Mouse (Mus musculus) lung, embryonic 14.5 days (tissue): ENCODE measurements around the gene Alkbh1. TPM values are rescaled to one million over a fixed set of nuclear protein-coding genes. Genes with fewer than 3 reads are reported as not detected.
A peak's percentile ranks its signal among the peaks of the same experiment; 100 is the strongest.
"Not testable (repeated sequence)": the region's sequence is repeated elsewhere in the genome, so short reads cannot be mapped to it uniquely, and the experiment has no call there.

Source experiments
- ATAC-seq: fragments of 200-750 bp; cut with Nextera tagmentation; 2 replicates; pipeline ENCODE4 v1.8.0; 2017; ENCODE audit warnings: mild to moderate bottlenecking, moderate TSS enrichment, moderate library complexity; ENCODE audit not compliant: insufficient read depth
- DNase-seq: peaks from one replicate; pipeline ENCODE4 v3.0.0-alpha.2; 2015
- H3K27ac ChIP-seq: fragments of 300-500 bp; sonication (generic); 2 replicates; pipeline ENCODE4 v1.5.1; 2014; ENCODE audit warnings: low read depth, mild to moderate bottlenecking, moderate library complexity
- H3K27me3 ChIP-seq: fragments of 300-500 bp; sonication (generic); 2 replicates; pipeline ENCODE4 v1.6.1; 2014; ENCODE audit warnings: low read length, control low read depth; ENCODE audit not compliant: insufficient read depth
- H3K36me3 ChIP-seq: fragments of 300-500 bp; sonication (generic); 2 replicates; pipeline ENCODE4 v1.6.1; 2014; ENCODE audit warnings: control low read depth; ENCODE audit not compliant: insufficient read depth
- H3K4me1 ChIP-seq: fragments of 300-500 bp; sonication (generic); 2 replicates; pipeline ENCODE4 v1.6.1; 2014; ENCODE audit warnings: antibody characterized with exemption, control low read depth; ENCODE audit not compliant: insufficient read depth
- H3K4me2 ChIP-seq: fragments of 300-500 bp; sonication (generic); 2 replicates; pipeline ENCODE4 v1.6.1; 2014; ENCODE audit warnings: mild to moderate bottlenecking
- H3K4me3 ChIP-seq: fragments of 300-500 bp; sonication (generic); 2 replicates; pipeline ENCODE4 v1.5.1; 2014; ENCODE audit warnings: low read depth, low read length
- H3K9ac ChIP-seq: fragments of 300-500 bp; sonication (generic); 2 replicates; pipeline ENCODE4 v1.6.1; 2014
- H3K9me3 ChIP-seq: fragments of 300-500 bp; sonication (generic); 2 replicates; pipeline ENCODE4 v1.6.1; 2016; ENCODE audit warnings: low read depth, low read length, control low read depth
- CTCF ChIP-seq: IDR thresholded peaks from 2 replicates; pipeline ENCODE4 v1.5.1; 2016; ENCODE audit warnings: antibody characterized with exemption, low read depth
- WGBS: fragments of 180-500 bp; shearing (Covaris S2); extraction: QIAGEN DNeasy Blood & Tissue Kit; methylation state at CpG from one replicate; pipeline ENCODE4 v1.1.7; 2014; 5-methylcytosine and 5-hydroxymethylcytosine counted together
- polyA plus RNA-seq: library from polyadenylated mRNA; unstranded; fragments of >200 nt; fragmentation: Nextera tagmentation; extraction: Ambion mirVana; gene quantifications from 2 replicates; pipeline ENCODE4 v1.2.1, GENCODE M21; 2014

Gene Alkbh1
- 49.8 and 62.9 TPM in 2 replicates for polyA plus RNA-seq

- H3K36me3 ChIP-seq: peaks cover 55% of the 10 kb centered on the region
- H3K27ac ChIP-seq: peak within 1 kb of the TSS; percentile 90
- H3K4me1 ChIP-seq: 0 out of 2 replicates have a peak, but pooled peaks cover 5% of the 10 kb centered on the region
- DNase-seq: peak; percentile 97
- H3K4me2 ChIP-seq: peak within 1 kb of the TSS; percentile 75
- no peaks in the 10 kb centered on the region for H3K27me3 ChIP-seq
- ATAC-seq: peak; percentile 96
- H3K9me3 ChIP-seq: no peaks in the 10 kb centered on the region
- peak within 1 kb of the TSS; percentile 100 for H3K4me3 ChIP-seq
- WGBS: under 1% methylated on average over 28 of the region's 28 CpGs
- TF ChIP-seq CTCF: no peak
- H3K9ac ChIP-seq: peak within 1 kb of the TSS; percentile 98
Measured at GRCm38 (mm10) chr12:87443700-87444122, at the start of gene Alkbh1, which contains the start of gene Slirp. TSS of gene Alkbh1 (minus strand) at chr12:87444017. TSS of gene Slirp (plus strand) at chr12:87443896.

DNA sequence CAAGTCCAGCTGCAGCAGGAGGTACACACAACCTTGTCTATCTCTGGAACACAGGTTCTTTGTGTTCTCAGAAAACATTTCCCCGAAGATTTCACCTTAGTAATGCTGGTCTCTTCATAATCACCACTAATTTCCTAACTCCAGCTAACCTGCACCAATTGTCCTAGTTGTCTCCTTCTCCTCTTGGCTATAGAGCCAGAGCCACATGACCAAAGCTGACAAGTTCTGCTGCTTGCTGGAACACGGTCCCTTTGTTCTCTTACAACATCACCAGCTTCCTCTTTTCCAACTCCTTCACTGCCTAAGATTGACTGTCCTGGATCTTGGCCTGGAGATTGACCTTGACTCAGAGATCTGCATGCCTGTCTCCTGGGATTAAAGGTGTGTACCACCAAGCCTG is 44.9 kb upstream of the Alkbh1 start:
- not testable (repeated sequence) for H3K9ac ChIP-seq, H3K9me3 ChIP-seq, H3K4me1 ChIP-seq, H3K27me3 ChIP-seq, DNase-seq, H3K27ac ChIP-seq, ATAC-seq, H3K4me2 ChIP-seq, H3K36me3 ChIP-seq, H3K4me3 ChIP-seq
- WGBS: 63% methylated on average over 2 of the region's 2 CpGs

DNA sequence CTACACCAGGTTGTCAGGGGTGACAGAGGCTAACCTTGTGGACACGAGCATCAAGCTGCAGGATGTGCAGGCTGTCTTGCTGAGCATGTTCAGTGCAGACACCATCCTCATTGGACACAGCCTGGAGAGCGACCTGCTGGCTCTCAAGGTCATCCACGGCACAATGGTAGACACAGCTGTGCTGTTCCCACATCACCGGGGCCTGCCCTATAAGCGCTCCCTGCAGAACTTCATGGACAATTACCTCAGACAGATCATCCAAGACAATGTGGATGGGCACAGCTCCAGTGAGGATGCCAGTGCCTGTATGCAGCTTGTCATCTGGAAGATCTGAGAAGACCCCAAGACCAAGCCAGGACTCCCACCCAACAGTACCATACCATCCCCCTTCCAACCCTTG is 38.7 kb upstream of the Alkbh1 start:
- not testable (repeated sequence) for H3K27ac ChIP-seq, DNase-seq, H3K4me1 ChIP-seq, H3K27me3 ChIP-seq, H3K36me3 ChIP-seq, H3K4me2 ChIP-seq, H3K4me3 ChIP-seq, ATAC-seq, H3K9ac ChIP-seq, H3K9me3 ChIP-seq
- 79% methylated on average over 5 of the region's 5 CpGs for WGBS

DNA sequence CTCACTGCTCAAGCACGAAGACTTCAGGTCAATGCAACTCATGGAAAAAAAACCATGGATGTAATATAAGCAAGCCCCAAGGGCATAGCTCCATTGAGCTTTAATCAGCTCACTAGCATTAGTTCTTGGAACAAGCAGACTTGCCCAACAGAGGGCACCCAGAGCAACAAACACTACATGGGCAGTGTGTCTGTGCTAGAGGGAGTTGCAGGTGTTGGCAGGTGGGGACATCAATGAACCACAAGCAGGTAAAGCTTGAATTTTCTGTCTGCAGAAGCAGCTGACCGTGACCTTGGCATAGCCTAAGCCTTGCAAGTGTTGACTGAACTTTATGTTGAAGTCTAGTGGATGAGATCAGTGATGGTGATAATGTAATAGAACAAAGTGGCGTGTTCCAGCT is 30.9 kb upstream of the Alkbh1 start:
- no peaks in the 10 kb centered on the region for H3K27me3 ChIP-seq
- H3K27ac ChIP-seq: no peak overlapping the region
- no peaks in the 10 kb centered on the region for H3K9me3 ChIP-seq
- TF ChIP-seq CTCF: no peak
- 75% methylated on average over 3 of the region's 3 CpGs for WGBS
- H3K36me3 ChIP-seq: 0 out of 2 replicates have a peak, but pooled peaks cover 1% of the 10 kb centered on the region
- DNase-seq (no peak), ATAC-seq (no peak)
- no peak overlapping the region for H3K4me2 ChIP-seq
- 0 out of 2 replicates have a peak, but pooled peaks cover 4% of the 10 kb centered on the region for H3K4me1 ChIP-seq
- H3K9ac ChIP-seq: no peak overlapping the region
- H3K4me3 ChIP-seq: no peak overlapping the region

DNA sequence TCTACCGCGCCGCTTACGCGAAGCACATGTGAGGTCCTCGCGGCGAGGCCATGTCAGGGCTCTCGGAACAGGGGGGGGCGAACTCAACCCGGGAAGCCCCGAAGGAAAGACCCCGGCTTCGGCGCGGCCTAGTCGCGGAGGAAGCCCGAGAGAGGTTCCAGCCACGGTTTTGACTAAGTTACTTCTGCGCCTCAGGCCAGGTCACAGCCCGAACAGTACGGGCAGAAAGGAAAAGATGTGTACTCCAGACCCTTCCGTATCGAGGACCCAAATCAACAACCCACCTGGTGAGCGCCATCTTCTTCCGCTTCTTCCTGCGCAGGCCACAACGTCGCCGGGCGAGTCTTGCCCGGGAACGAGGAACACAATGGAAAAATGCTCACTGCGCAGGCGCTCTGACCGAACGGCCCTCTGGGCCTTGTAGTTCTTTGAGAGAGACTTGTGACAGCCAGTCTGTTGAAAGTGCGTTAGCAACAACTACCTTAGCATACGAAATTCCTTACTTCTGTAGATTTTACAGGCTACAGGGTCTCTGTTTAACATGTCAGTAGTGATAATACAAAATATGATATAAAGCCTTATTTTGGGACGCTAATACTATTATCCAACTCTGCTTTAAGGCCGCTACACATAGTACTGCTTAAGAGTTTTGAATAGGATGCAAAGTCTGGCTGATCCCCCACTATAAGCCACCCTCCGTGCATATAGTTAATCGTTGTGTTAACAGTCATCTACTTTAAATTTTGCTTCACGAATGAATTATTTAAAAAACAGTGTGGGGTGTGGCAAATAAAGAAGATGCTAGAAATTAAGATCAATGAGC is 28.4 kb upstream of the Alkbh1 start, which contains the start of gene Snw1:
Gene Snw1, minus strand, starts transcription at position 311 of the 823 bp plus-strand sequence.
- ATAC-seq: peak; percentile 97
- Histone ChIP-seq H3K4me1 (0 out of 2 replicates have a peak, but pooled peaks cover 4% of the 10 kb centered on the region), H3K9me3 (no peaks in the 10 kb centered on the region), H3K27ac (peak within 1 kb of the TSS; percentile 86), H3K4me2 (peak within 1 kb of the TSS; percentile 78), H3K36me3 (peaks cover 18% of the 10 kb centered on the region), H3K27me3 (no peaks in the 10 kb centered on the region), H3K4me3 (peak within 1 kb of the TSS; percentile 85), H3K9ac (peak within 1 kb of the TSS; percentile 93)
- WGBS: 3% methylated on average over 45 of the region's 45 CpGs
- no peak for TF ChIP-seq CTCF
- peak; percentile 99 for DNase-seq

DNA sequence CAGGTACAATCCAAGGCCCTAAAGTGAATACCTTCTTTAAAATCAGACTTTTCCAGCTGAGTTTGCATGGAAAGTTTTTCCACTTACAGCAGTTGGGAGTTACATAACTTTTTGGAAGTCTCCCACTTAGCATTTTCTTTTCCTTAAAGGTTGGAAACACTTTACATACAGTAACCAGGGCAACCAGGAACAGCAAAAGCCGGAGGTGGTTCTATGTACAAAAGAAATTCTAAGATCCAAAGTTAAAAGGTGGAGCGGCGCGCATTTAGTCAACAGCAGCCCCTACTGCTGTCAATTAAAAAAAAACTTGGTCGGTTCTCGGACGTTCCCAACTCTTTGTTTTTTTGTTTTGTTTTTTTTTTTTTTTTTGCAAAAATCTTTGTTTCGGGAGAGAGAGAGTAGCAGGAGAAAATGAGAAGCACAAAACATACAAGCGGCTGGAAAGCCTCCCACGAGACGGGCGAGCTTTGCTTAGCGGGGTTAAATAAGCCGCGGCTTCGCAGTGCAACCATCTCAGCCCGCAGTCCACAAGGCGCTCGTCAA is 27.7 kb upstream of the Alkbh1 start:
- Histone ChIP-seq H3K27ac (peak overlapping the region; percentile 86), H3K9ac (peak overlapping the region; percentile 93), H3K4me3 (peak overlapping the region; percentile 85), H3K27me3 (no peaks in the 10 kb centered on the region), H3K9me3 (no peaks in the 10 kb centered on the region), H3K4me2 (peak overlapping the region; percentile 78), H3K36me3 (peaks cover 25% of the 10 kb centered on the region), H3K4me1 (0 out of 2 replicates have a peak, but pooled peaks cover 4% of the 10 kb centered on the region)
- no peak for TF ChIP-seq CTCF
- no peak for ATAC-seq
- WGBS: under 1% methylated on average over 19 of the region's 19 CpGs
- DNase-seq: peak; percentile 46
